13 mouse cellular contexts compared by ENCODE assay signal in genomic region chr11:40677169-40677568, GRCm38 (mm10). TPM values are rescaled to one million over a fixed set of nuclear protein-coding genes. Genes with fewer than 3 reads are reported as not detected.
DNase-seq lines count a peak whose midpoint lies in the region; ATAC-seq and TF ChIP-seq lines count a peak whose summit lies in the region.
"Had no signal": no experiment of that assay in that cellular context is flagged by ENCODE, and none has a peak within 500 bp of the region (broad histone marks: within the 10 kb centered on the region; RNA-seq: fewer than 3 reads in every experiment).

No protein-coding gene starts in this region.

- H3K27ac ChIP-seq in ES-E14 (ENCODE audit: insufficient read depth, low read depth, low read length, poor library complexity, severe bottlenecking), result no peak overlapping the region
- H3K27ac ChIP-seq in forebrain, postnatal 0 days (ENCODE audit: low read depth, low read length), result no peak overlapping the region
- H3K27ac ChIP-seq: embryonic facial prominence, embryonic 13.5 days; hindbrain, embryonic 15.5 days had no signal

- no peak for ATAC-seq in forebrain, postnatal 0 days
- ATAC-seq: midbrain, embryonic 16.5 days had no signal

- DNase-seq in kidney, adult 9 months, result peak; percentile 44
- no peak for DNase-seq in kidney, postnatal 14 days
- DNase-seq in A20 (ENCODE audit: low read depth, low spot score), result peak; percentile 41
- peak; percentile 37 for DNase-seq in ES-E14 (ENCODE audit: low read depth, low spot score)
- DNase-seq in kidney, postnatal 36 days, result peak; percentile 35 to 72
- no peak for DNase-seq in forebrain, postnatal 0 days
- no peak for DNase-seq in yolk sac, embryonic 10.5 days (ENCODE audit: low spot score)
- no peak for DNase-seq in right cerebral cortex, adult 2 months (ENCODE audit: low spot score in 2 of 2)
- DNase-seq: gastrocnemius, postnatal 25 days; right cerebral cortex, adult 18-20 months had no signal

- H3K4me1 ChIP-seq in ES-E14 (ENCODE audit: control insufficient read depth in 2 of 2, insufficient read depth in 2 of 2, low read length in 2 of 2, poor library complexity in 1 of 2), result no peaks in the 10 kb centered on the region
- no peaks in the 10 kb centered on the region for H3K4me1 ChIP-seq in forebrain, postnatal 0 days (ENCODE audit: insufficient read depth)
- H3K4me1 ChIP-seq: embryonic facial prominence, embryonic 13.5 days; hindbrain, embryonic 15.5 days had no signal

- in situ Hi-C loops in ES-E14 (cut with MboI; ENCODE audit: low sequenced_read_pairs in 2 of 2, unreplicated experiment in 2 of 2), result no loop called here

- H3K9ac ChIP-seq in ES-E14 (ENCODE audit: insufficient read depth, low read depth, low read length, poor library complexity, severe bottlenecking), result no peak overlapping the region
- H3K9ac ChIP-seq in forebrain, postnatal 0 days, result no peak overlapping the region
- H3K9ac ChIP-seq: embryonic facial prominence, embryonic 13.5 days; hindbrain, embryonic 15.5 days had no signal

- no peak for TF ChIP-seq CTCF in forebrain, postnatal 0 days (IDR thresholded peaks at IDR 0.05; ENCODE audit: low read depth)

- H3K4me3 ChIP-seq in ES-E14 (ENCODE audit: insufficient read depth in 1 of 2, low read depth in 1 of 2, low read length in 2 of 2, poor library complexity in 1 of 2, severe bottlenecking in 1 of 2), result no peak overlapping the region
- no peak overlapping the region for H3K4me3 ChIP-seq in forebrain, postnatal 0 days (ENCODE audit: low read depth, low read length)
- H3K4me3 ChIP-seq: embryonic facial prominence, embryonic 13.5 days; hindbrain, embryonic 15.5 days had no signal

- H3K27me3 ChIP-seq in forebrain, postnatal 0 days (ENCODE audit: insufficient read depth, low read length), result no peaks in the 10 kb centered on the region
- H3K27me3 ChIP-seq: embryonic facial prominence, embryonic 13.5 days; hindbrain, embryonic 15.5 days had no signal

- H3K9me3 ChIP-seq in ES-E14 (ENCODE audit: control insufficient read depth, insufficient read depth, low read depth, low read length), result no peaks in the 10 kb centered on the region
- no peaks in the 10 kb centered on the region for H3K9me3 ChIP-seq in forebrain, postnatal 0 days (ENCODE audit: low read length)
- H3K9me3 ChIP-seq: embryonic facial prominence, embryonic 13.5 days; hindbrain, embryonic 15.5 days had no signal

- 100% methylated on average over 1 of the region's 1 CpGs for WGBS in forebrain, postnatal 0 days

- no peak overlapping the region for H3K4me2 ChIP-seq in forebrain, postnatal 0 days (ENCODE audit: low read depth)
- H3K4me2 ChIP-seq: embryonic facial prominence, embryonic 13.5 days; hindbrain, embryonic 15.5 days had no signal

- H3K36me3 ChIP-seq in ES-E14 (ENCODE audit: control insufficient read depth, insufficient read depth, low read length, poor library complexity, severe bottlenecking), result peaks cover 19% of the 10 kb centered on the region
- peaks cover 42% of the 10 kb centered on the region for H3K36me3 ChIP-seq in forebrain, postnatal 0 days (ENCODE audit: insufficient read depth)

TF ChIP-seq in ES-E14, 5 proteins besides CTCF, POLR2A, EP300 and RAD21:
- TF ChIP-seq HCFC1 (IDR thresholded peaks at IDR 0.05; ENCODE audit: borderline replicate concordance, insufficient read depth, low read length), result no peak
- no peak for TF ChIP-seq ZC3H11A (IDR thresholded peaks at IDR 0.05; ENCODE audit: borderline replicate concordance, low read depth, low read length)
- no peak for TF ChIP-seq ZNF384 (IDR thresholded peaks at IDR 0.05; ENCODE audit: low read depth, low read length)

RNA-seq across cellular contexts. Expression of gene Mat2b, which starts 17.8 kb away (rescaled TPM):
- total RNA-seq in ES-E14 (2012; rRNA removed), result 81.1 and 86.3 TPM in 2 replicates
- total RNA-seq in forebrain, postnatal 0 days (2014; rRNA removed), result 59.6 and 71.1 TPM in 2 replicates
- 61.6 and 70.4 TPM in 2 replicates for polyA plus RNA-seq in forebrain, postnatal 0 days (2015; fragmentation: Nextera tagmentation; extraction: Ambion mirVana)

RNA-seq across cellular contexts. Expression of gene Hmmr, which starts 56.1 kb away (rescaled TPM):
- total RNA-seq in ES-E14 (2012; rRNA removed), result 108 TPM in 2 replicates
- total RNA-seq in forebrain, postnatal 0 days (2014; rRNA removed), result 3.0 and 6.4 TPM in 2 replicates
- 4.3 and 4.6 TPM in 2 replicates for polyA plus RNA-seq in forebrain, postnatal 0 days (2015; fragmentation: Nextera tagmentation; extraction: Ambion mirVana)

RNA-seq across cellular contexts. Expression of gene Nudcd2, which starts 56.3 kb away (rescaled TPM):
- 124 and 133 TPM in 2 replicates for total RNA-seq in ES-E14 (2012; rRNA removed)
- total RNA-seq in forebrain, postnatal 0 days (2014; rRNA removed), result 29.0 and 29.5 TPM in 2 replicates
- polyA plus RNA-seq in forebrain, postnatal 0 days (2015; fragmentation: Nextera tagmentation; extraction: Ambion mirVana), result 50.5 and 56.3 TPM in 2 replicates

Comparison
In these comparisons a context has a peak if more than half of its experiments do, and no peak if none do; other contexts are left out.
1. DNase-seq: peak in kidney, adult 9 months (single experiment), A20 (single experiment), ES-E14 (single experiment) and kidney, postnatal 36 days (2 of 2); none in kidney, postnatal 14 days (single experiment), forebrain, postnatal 0 days (single experiment), yolk sac, embryonic 10.5 days (single experiment) and right cerebral cortex, adult 2 months (0 of 2).
2. RNA of gene Hmmr, which starts 56.1 kb away (total RNA-seq): 108 TPM in ES-E14; 3.0 to 6.4 TPM in forebrain, postnatal 0 days; every median in the first group is over 10 times any median in the second.